Mouse (Mus musculus) ZHBTc4 (cell line): ENCODE measurements around the gene Etnk2.

Experiments
- DNase-seq: peaks from one replicate; pipeline ENCODE4 v3.0.0-alpha.2; 2011; ENCODE audit warnings: low read depth, low spot score

The Etnk2 gene

GRCm38 (mm10) chr1:133350210-133350609, 13.2 kb upstream of the Etnk2 start, which contains the start of gene Ren1:
Gene Ren1, plus strand, starts transcription at chr1:133350510.
- no peak for DNase-seq

- DNase-seq, result no peak
Measured at GRCm38 (mm10) chr1:133351762-133352161, 11.6 kb upstream of the Etnk2 start.

- peak; percentile 92 for DNase-seq
Measured at GRCm38 (mm10) chr1:133353371-133353809, 10.0 kb upstream of the Etnk2 start.

GRCm38 (mm10) chr1:133355469-133355868, 7.9 kb upstream of the Etnk2 start:
- DNase-seq, result no peak

- DNase-seq, result no peak
Measured at GRCm38 (mm10) chr1:133355912-133356311, 7.5 kb upstream of the Etnk2 start.

- DNase-seq, result no peak
Measured at GRCm38 (mm10) chr1:133356330-133356729, 7.0 kb upstream of the Etnk2 start.

- DNase-seq, result no peak
Measured at GRCm38 (mm10) chr1:133361006-133361405, 2.4 kb upstream of the Etnk2 start.

GRCm38 (mm10) chr1:133362103-133362502, 1.3 kb upstream of the Etnk2 start:
- DNase-seq, result no peak

GRCm38 (mm10) chr1:133364022-133364630, 754 bp downstream of the Etnk2 start:
- DNase-seq, result peak; percentile 69

GRCm38 (mm10) chr1:133364890-133365289, 1.5 kb downstream of the Etnk2 start:
- DNase-seq, result no peak

GRCm38 (mm10) chr1:133366951-133367605, 3.7 kb downstream of the Etnk2 start:
- no peak for DNase-seq

- DNase-seq, result peak; percentile 98
Measured at GRCm38 (mm10) chr1:133367606-133368488, 4.5 kb downstream of the Etnk2 start.

GRCm38 (mm10) chr1:133368644-133369043, 5.3 kb downstream of the Etnk2 start:
- DNase-seq, result no peak

GRCm38 (mm10) chr1:133370352-133370751, 7.0 kb downstream of the Etnk2 start:
- no peak for DNase-seq

- DNase-seq, result no peak
Measured at GRCm38 (mm10) chr1:133371431-133371830, 8.1 kb downstream of the Etnk2 start.

- DNase-seq, result no peak
Measured at GRCm38 (mm10) chr1:133372113-133372512, 8.7 kb downstream of the Etnk2 start.

- DNase-seq, result no peak
Measured at GRCm38 (mm10) chr1:133375696-133376346, 12.4 kb downstream of the Etnk2 start.

GRCm38 (mm10) chr1:133377547-133377946, 14.2 kb downstream of the Etnk2 start:
- no peak for DNase-seq

- no peak for DNase-seq
Measured at GRCm38 (mm10) chr1:133379254-133379985, 16.0 kb downstream of the Etnk2 start.

GRCm38 (mm10) chr1:133379986-133380320, 16.6 kb downstream of the Etnk2 start:
- no peak for DNase-seq
